Mouse (Mus musculus) 3T3-L1 (cell line): ENCODE data around the gene Asb16.

Experiments used
- DNase-seq: peaks from one replicate; pipeline ENCODE4 v3.0.0-alpha.2; 2015; ENCODE audit warnings: low read depth, low spot score

The Asb16 gene

DNA sequence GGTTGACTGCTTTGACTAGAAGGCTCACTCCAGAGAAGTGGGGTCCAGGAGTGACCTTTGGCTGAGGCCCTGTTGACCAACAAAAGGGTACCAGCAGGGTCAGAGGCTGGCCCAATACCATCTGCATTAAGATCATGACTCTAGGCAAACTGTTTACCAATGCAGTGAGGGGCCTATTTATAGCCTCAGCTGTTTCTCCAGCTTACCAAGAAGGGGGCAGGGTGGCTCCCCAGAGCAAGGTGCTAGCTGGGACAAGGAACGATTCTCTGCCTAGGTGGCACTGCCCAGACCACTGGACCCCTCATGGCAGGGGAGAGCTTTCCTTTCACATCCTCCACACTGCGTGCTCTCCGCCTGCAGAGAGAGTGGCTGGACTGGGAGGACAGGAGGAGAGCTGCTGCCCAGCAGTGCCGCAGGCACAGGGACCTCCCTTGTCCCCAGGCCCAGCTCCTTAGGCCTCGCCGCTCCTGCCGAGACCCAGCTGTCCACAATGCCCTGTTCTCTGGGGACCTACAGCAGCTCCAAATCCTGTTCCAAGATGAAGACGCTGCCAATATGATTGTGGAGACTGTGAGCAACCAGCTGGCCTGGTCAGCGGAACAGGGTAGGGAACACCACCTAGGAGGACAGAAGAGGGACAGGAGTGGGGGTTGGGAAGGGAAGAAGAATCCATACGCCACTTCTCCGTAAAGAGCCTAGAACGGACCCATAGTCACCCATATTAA lies at the start of gene Asb16:
Asb16 (plus strand) TSS at position 224 of the 725 bp plus-strand sequence.
- no peak for DNase-seq

DNA sequence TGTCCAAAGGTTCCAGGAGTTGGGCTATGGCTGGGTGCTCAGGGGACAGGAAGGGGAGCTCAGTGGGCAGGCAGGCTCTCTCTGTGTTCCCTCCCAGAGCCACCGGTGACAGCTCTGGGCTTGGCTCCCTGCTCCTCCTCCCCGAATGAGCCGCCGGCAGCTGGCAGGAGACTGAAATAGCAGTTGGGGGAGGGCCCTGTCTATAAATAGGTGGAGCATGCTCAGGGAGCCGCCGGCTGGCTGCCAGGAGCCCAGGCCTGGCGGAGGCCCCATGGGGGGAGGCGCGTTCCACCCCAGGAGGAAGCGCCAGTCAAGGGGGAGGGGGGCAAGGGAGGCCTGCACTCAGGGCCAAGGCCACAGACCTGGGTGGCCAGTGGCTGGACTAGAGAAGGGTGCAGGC lies 49.8 kb upstream of the Asb16 start:
- DNase-seq, result peak; percentile 93

DNA sequence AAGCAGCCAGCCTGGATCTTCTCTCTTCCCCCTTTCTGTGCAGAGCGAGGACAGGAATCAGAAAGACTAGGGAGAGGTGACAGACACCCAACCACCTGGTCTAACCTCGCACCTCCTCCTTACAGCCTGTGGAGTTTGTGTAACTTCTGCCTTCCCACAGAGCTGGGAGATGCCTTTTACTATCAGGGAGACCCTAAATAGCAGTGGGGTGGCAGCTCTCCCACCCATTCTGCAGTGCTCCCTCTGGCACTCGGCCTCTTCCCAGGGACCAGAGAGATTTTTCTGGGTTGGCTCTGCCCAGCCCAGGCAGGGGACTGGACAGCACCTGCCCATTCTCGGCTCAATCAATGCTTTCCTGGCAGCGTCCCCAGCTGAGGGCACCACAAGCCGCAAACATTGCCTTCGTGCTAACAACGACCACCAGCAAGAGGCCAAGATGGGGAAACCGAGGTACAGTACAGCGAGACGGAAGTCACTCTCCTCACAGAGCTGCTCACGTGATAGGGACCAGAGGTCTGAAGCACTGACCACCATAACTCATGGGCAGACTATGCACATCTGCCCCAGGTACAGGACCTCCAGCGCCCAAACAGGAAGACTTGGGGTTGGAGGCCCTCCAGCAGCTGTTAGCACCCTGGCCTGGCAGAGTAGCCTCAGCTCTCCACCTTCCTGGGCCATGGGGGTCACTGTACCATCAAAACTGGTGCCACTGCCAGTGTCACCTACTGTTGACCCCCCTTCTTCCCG lies 49.1 kb upstream of the Asb16 start:
- no peak for DNase-seq

DNA sequence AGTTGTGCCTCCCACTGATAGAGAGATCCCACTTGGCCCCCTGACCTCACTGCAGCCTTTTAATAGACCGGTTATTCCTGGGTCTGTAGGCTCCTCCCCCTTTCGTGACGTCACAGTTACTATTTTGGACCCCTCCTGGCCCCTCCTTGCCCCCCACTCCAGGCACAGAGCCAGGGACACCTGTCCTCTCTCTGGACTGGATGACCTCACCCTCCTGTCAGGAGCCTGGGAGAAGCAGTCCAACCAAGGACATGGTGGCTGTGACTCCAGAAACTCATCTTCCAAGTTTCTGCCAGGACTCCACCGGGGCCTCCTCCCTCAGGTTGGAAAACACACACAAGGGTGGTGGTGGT lies 48.6 kb upstream of the Asb16 start:
- DNase-seq, result no peak

DNA sequence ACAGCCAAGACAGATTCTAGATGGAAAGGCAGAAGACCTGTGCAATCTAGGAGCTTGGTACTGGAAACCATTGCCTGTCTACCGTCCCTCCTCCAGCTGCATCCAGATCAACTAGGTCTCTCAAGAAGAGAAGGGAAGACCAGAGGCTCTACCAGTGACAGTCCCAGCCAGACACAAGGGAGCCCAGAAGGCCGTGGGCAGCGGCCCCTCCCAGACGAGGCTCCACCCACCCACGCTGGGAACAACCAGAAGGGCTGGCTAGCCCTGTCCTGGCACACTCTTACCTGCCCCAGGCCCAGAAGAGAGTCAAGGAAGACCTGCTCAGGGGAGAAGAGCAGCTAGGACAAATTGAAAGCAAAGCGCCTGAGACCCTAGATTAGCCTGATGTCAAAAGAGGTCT lies 48.1 kb upstream of the Asb16 start:
- DNase-seq, result no peak

DNA sequence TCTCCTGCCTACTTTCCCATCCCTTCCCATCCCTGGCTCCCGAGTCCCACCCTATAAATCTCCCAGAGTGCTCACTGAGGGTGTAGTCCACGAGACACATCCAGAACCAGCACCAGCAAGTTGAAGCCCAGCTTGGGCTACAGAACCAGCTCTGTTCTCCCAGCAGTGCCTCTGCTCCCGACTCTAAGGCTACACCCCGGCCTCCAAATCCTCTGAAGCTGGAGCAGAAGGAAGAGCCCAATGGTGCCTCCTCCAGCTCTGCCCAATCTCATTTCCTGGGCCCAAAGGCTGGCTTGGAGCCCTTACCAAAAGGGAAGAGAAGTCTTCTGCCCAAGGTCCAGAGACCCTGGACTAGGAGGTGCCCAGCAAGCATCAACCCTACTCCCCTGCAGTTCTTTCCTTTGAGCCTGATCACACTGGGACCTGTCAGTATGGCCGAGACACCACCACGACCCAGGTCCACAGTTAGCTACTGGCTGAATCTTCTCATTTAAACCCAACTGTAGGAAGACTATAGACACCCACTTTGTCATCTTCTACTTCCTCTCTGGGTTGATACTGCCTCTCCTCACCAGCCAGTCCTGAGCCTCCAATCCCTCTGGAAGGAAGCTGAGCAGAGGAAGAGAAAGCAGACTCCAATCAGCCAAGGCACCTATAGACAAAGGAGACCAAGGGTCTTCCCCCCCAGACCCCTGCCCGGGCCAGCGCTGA lies 47.1 kb upstream of the Asb16 start:
- no peak for DNase-seq

DNA sequence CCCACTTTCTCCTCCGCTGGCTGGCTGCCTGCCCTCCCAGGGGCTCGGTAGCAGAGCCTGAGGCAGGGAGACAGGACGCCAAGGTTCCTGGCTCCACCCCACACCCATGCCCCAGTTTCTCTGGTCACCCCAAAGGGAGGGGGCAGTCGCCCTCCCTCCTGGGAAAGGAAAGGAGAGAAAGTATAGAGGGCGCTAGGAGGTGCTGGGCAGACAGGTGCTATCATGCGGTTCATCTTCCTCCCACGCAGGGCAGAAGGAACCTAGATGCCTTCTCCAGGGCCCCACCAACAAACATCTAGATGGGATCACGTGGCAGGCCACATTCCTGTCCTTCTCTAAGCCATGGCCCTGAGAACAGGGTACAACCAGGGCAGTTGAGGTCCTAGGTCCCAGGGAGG lies 46.6 kb upstream of the Asb16 start:
- DNase-seq, result no peak

DNA sequence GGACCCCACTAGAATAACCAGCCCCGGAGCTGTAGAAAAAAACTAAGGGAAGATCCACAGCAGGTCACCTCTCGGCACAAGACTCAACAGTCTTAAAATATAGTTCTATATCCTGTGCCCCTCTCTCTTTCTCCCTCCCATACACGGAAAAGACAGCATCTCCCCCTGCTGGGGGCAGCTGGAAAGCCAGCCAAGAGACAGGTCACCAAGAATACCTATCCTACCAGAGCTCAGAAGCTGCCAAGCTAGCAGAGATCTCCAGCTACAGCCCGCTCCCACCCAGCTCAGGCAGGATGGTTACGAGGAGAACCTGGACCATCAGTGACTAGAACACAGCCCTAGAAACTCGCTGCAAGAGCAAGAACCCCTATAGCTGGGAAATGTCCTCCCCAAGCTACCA lies 45.4 kb upstream of the Asb16 start:
- DNase-seq, result peak; percentile 76

DNA sequence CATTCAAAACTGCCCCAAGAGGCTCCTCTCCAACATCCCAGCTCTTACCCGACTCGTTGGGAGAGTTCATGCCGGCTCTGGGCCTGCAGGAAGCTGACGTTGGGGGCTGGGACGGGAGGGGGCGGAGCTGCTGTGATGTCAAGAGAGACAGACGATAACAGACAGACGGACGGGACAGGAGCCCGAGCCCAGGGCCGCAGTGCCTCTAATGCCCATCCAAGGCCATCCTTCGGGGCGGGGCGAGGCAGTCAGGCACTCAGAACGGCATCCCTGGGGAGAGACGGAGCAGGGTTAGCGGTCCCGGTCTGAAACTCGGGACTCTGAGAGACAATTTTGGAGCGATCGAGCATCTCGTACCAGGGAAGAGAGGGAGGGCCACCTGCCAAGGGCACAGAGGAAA lies 43.9 kb upstream of the Asb16 start:
- peak; percentile 51 for DNase-seq

DNA sequence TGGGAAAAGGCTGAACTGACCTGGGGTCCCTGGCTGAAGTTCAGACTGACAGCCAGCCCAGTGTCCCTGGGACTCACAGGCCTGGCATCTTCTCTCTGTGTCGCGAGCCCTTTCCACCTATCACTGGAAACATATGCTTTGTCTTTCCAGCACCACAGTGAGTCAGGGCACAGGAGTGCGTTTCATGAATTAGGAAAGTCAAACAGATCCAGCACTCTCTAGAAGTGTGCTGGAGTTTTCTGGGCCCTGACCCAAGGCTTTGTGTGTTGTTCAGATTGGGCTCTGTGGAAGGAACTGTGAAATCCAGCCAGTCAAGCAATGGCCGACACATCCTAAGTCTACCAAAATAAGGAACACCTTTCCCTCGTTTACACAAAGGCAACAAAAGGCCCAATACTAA lies 43.3 kb upstream of the Asb16 start:
- DNase-seq, result peak; percentile 80

DNA sequence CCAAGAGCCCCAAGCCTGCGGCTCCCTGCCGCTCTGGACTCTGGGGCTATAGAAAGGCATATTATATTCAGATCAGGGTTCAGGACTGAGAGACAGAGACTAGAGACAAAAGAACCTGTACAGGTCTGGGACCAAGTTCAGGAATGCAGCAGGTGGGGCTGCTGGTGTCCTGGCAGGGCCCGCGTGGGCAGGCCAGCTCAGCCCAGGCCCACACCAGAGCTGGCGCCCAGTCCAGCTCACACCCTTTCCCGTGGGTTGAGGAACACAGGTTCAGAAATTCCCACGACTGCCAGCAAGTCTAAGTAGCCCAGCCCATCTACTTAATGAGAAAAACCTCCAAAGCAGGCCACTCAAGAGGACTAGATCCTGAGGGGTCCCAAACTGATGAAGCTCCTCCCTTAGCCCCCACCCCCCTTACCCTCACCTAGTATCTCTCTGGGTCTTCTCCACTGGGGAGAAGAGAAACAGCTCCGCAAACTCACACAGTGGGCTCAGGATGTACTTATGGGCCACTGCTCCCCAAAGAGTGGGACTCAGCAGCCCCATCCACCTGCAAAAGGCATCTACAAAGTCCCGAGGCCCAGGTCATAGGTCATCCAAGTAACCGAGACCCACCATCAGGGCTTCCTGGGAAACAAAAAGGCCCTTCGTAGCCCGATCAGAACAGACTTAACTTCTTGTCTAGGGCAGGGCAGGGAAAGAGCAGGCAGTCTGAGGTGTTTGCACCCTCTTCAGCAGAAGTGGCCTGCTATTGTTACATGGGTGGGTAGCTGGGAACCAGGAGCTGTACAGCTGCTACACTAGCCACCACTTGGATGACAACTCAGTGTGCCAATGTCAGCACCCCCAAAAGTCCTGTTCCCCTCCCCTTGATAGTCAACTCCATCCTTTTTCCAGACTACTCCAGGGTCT lies 42.2 kb upstream of the Asb16 start:
- DNase-seq, result no peak

DNA sequence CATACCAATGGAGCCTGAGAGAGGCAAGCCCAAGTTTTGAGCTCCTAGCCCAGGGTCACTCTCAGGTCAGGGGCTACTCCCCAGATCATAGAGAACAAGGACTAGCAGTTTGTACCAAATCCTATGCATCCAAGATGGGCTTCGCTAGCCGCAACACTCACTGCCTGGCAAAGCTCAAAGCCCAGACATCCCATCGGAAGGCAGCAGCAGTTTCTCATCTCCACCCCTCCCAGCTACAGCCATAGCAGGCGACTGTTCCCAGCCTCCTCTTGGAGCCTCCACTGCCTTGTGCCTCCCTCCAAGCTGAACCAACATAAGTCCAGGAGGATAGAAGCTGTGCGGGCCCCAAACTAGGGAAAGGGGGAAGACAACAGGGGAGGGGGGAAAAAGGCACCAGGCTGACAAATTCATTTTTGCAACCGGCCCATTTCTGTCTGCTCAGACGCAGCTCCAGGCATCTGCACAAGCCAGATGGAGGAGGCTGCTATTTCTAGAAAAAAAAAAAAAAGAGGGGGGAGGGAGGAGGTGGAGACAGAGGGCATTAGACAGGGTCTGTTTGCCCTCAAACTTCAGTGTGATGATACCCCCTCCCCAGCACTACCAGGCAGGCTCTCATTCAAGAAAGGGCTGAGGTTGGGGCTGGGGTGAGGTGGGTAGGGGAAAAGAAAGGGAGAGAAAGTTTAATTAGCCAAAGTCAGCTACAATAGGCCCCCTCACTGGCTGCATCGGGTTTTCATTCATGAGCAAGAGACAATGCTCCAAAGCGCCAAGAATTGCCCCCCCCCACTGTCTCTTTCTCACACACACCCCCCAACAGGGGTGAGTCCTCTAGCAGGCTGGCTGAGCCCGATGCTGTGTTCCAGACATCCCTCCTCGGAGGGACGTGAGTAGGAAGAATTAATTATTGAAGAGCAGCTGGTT lies 41.0 kb upstream of the Asb16 start:
- no peak for DNase-seq

DNA sequence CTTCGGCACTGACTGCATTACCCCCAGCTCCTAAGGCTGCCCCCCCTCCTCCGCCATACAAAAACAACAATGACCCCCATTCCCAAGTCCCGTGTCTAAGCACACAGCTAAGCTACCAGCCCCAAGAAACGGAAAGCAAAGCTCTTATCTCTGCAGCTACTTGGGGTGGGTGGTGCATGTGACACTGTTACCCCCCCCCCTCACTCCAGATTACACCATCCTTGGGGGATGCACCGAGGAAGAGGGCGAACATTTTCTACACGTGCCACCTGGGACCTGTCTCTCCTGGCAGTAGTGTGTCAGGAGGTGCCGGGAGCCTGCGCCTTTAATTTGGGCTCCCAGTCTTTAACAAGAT lies 40.4 kb upstream of the Asb16 start:
- no peak for DNase-seq

DNA sequence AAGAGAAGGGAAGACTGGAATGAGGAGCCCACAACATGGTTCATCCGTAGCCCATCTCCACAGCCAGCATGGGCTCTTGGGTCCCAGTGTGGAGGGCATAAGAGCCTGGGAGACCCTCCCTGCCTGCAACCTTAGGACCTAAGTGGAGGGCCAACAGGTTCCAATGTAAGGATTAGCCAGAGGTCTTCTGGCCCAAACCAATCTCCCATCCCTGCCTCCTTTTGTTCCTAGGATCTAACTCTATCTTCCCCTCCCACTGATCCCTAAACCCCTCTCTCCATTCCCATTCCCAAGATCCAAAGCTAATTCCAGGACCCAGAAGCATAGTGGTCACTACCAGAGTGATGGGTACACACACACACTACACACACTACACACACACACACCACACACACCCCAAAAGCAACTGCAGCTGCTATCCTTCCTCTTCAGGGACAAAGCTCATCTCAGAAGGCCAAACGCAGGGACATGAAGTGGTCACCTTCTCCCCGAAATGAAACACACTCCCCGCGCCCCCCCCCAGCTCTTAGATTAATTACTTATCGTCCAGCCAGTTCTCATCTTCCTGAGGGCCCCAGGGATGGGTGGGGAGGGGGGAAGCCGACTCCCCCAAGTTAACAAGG lies 39.8 kb upstream of the Asb16 start:
- no peak for DNase-seq

DNA sequence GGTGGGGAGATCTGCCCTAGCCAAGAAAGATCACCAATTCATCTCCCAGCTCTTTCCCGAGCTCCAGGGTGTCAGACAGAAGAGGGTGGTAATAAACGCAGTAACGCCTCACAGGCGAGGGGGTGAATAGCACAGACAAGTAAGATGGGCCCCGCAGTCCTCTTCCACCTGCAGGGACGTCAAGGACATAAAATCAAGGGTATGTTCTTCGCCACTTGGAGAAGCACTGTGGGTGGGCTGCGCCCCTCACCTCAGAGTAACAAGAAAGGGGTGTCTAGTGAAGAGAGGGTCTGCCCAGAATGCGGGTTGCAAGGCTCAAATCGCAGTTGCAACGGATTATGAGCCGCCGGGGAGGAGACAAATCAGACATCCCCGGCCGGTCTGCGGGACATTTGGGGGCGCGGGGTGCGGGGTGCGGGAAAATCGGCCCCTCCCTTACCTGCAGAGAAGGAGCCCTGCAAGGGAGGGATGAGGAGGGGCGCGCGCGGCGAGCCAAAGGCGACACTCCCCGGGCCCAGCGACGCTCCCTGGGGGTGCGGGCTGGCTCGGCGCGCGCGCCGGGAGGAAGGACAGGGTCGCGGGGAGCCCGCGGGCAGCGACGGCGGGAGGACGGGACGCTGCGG lies 39.1 kb upstream of the Asb16 start:
- peak; percentile 43 for DNase-seq

DNA sequence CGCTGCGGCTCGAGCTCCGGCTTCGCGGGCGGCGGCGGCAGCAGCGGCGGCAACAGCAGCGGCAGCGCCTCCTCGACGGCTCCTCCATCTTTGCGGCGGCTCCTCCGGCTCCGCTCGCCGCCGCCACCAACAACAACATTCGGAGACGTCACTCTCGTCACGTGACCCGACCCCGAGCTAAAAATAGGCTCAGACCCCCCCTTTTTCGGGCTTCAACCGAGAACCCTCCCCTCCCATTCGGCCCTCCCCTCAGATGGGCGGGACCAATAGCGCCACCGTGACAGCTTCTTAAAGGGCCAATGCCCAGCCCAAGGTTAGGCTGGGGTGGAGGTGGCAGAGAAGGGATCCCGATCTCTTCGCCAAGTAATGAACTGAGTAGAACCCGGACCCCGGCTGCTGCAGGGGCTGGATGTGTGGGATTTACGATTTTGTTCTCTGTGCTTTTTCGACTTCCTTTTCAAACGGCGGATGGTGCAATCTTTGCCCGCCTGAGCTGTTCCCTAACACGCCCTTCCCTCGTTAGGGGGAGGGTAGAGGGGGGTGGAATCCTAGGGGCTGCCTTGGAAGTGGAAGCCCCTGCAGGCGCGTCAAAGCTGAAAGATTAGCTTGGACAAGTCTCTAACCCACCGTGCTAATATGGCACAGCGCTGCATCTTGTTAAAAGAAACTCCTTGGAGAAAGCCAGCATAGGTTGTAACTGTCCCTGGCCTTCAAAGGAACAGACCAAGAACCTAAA lies 38.4 kb upstream of the Asb16 start, which contains the start of gene Hdac5:
Hdac5 (minus strand) TSS at position 161 of the 736 bp plus-strand sequence.
- DNase-seq, result peak; percentile 99

DNA sequence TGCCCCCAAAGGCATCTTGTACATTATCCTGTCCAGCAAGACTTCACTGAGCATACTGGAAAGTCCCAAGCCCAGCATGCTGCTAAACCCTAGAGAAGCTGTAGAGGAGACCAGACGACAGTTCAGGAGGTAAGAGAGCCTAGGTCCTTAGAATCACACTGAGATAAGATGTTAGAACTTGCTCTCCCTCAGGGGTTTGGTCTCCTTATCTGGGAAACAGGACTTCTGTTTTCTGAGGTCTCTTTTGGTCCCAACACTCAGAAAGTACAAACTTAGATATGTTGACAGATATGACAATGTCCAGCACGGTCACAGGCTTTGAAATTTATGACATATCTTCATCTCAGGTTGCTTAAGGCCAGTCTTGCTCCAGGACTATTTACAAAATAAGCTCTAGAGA lies 32.5 kb upstream of the Asb16 start:
- DNase-seq, result no peak

DNA sequence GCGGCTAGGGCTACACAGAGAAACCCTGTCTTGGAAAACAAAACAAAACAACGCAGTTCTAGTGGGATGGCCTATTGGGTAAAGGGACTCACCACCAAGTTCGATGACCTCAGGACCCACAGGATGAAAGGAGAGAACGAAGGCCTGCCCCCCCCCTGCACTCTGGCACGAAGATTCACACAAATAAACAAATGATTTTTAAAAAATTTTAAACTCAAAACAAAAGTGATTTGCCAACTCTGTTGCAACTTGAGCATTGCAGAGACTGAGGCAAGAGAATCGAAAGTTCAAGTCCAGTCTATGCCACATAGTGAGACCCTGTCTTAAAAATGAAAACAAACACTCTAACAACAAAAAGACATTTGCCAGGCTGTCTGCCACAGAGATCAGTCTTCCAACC lies 27.9 kb upstream of the Asb16 start:
- DNase-seq, result no peak

DNA sequence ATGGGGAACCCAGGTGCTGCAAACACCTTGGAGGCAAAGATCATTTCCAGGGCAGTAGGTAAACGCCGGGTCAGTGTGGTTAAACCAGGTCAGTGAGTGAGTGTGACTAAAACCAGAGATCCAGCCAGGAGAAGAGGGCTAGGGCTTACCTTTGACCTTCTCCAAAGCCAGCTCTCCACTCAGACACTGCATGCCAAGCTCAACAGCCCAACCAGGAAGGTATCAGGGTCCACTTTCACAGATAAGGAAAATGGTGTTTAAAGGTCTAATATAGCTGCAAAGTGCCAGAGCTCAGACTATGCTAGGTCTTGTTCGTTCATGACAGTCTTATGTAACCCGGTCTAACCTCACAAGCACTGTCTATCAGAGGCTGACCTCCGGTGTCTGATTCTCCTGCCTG lies 27.3 kb upstream of the Asb16 start:
- DNase-seq, result no peak
